Mouse (Mus musculus): Measurements from ENCODE around the gene Arih2. TPM values are rescaled to one million over a fixed set of nuclear protein-coding genes. Genes with fewer than 3 reads are reported as not detected.
"Not testable (repeated sequence)": the region's sequence is repeated elsewhere in the genome, so short reads cannot be mapped to it uniquely, and the experiment has no call there.

Gene Arih2
- total RNA-seq, 4 experiments from 2014 or later = 49.4 to 60.4 (median 54.9) TPM

- no peak for DNase-seq (ENCODE audit: low spot score in 2 of 2)
Observed at GRCm38 (mm10) chr9:108649561-108650440, 615 bp upstream of the Arih2 start.

GRCm38 (mm10) chr9:108648166-108648565 is 1.0 kb downstream of the Arih2 start:
- DNase-seq (ENCODE audit: low spot score in 2 of 2) = no peak

DNA sequence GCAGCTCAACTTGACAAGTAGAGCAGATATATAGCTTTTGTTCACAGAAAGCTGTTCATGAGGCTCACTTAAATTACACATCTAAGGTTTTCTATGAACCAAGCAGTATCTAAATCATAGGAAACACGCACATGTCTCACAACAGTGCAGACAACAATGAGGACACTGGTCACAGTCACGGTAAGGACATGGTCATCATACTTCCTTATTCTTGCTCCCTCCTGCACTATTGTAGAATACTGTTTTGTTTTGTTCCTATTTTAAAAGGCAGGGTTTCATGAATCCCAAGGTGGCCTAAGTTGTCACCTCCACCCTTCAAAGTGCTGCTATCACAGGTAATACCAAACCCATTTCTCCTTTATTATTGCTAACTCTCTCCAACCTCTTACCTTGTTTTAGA is 9.4 kb downstream of the Arih2 start:
- no peak for DNase-seq (ENCODE audit: low spot score in 2 of 2)

DNA sequence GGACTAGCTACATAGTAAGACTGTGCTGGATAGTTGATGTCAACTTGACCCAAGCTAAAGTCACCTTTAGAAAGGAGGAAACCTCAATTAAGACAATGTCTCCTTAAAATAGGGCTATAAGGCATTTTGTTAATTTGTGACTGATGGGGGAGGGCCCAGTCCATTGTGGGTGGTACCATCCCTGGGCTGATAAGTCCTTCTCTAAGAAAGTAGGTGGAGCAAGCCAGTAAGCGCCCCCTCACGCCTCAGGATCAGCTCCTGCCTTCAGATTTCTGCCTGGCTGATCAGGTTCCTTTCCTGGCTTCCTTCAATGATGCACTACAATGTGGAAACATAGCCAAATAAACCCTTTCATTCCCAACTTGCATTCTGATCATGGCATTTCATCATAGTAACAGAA is 13.8 kb downstream of the Arih2 start:
- no peak for DNase-seq (ENCODE audit: low spot score in 2 of 2)

- DNase-seq (ENCODE audit: low spot score in 2 of 2) = peak in 1 of 2 experiments; percentile 12
Observed at GRCm38 (mm10) chr9:108633846-108634245, 15.3 kb downstream of the Arih2 start.

DNA sequence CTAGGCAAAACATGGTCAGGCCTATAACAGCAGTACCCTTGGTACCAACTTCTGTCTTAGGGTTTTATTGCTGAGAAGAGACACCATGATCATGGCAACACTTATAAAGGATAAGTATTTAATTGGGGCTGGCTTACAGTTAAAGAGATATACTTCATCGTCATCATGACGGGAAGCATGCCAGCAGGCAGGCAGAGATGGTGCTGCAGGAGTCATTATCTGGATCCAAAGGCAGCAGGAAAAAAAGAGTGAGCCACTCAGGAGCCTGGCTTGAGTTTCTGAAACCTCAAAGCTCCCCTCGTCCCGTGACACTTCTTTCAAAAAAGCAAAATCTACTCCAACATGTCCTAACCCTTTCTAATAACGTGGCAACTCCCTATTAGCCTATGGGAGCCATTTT is 16.8 kb downstream of the Arih2 start:
- DNase-seq (ENCODE audit: low spot score in 2 of 2) = no peak

- DNase-seq (ENCODE audit: low spot score in 2 of 2) = no peak
Observed at GRCm38 (mm10) chr9:108631631-108632256, 17.4 kb downstream of the Arih2 start.

DNA sequence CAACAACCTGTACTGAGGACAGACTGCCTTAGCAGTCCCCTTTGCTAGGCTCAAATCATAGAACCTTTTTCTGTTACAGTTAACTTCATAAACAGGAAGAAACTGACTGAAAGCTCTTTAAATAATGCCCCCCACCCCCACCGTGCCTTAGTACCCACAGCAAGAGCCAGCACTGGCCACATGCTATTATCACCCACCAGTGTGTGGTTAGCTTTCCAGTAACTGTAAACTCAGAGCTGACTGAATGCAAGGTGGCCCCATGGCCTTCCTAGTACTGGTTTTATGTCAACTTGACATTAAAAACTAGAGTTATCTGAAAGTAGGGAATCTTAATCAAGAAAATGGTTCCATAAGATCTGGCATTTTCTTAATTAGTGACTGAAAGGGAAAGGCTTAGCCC is 18.5 kb downstream of the Arih2 start:
- no peak for DNase-seq (ENCODE audit: low spot score in 2 of 2)

- no peak for DNase-seq (ENCODE audit: low spot score in 2 of 2)
Observed at GRCm38 (mm10) chr9:108628141-108628540, 21.0 kb downstream of the Arih2 start.

DNA sequence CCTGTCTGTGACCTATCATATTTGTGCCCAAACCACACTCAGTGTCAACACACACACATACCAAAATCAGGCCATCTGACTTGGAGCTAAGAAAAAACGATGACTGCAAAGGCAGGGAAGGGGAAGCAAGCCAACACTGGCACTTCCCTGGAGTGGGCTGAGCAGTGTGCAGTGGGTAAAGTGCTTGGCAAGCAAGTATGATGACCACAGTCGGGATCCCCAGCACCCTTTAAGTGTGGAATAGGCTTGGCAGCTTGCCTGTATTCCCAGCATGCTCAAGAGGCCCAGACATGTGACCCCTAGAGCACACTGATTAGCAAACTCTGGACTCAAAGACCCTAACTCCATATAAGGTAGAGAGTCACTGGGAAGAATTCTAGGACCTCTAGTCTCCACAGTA is 22.7 kb downstream of the Arih2 start:
- DNase-seq (ENCODE audit: low spot score in 2 of 2) = no peak

DNA sequence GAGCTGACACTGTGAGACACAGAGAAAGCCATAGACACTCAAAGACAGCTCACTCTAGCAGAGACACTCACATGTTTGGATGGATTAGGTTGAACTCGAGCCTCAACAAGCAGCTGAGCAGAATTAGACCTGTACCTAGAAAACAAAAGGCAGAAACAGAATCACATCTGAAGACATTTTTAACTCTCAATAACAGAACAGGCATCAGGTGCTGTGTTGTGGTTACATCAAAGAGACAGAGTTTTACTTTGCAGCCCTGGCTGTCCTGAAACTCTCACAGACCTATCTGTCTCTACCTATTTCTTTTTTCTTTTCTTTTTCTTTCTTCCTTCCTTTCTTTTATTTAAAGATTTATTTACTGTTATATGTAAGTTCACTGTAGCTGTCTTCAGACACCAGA is 31.9 kb downstream of the Arih2 start:
- no peak for DNase-seq (ENCODE audit: low spot score in 2 of 2)

- DNase-seq (ENCODE audit: low spot score in 2 of 2) = no peak
Observed at GRCm38 (mm10) chr9:108611488-108611887, 37.7 kb downstream of the Arih2 start.

DNA sequence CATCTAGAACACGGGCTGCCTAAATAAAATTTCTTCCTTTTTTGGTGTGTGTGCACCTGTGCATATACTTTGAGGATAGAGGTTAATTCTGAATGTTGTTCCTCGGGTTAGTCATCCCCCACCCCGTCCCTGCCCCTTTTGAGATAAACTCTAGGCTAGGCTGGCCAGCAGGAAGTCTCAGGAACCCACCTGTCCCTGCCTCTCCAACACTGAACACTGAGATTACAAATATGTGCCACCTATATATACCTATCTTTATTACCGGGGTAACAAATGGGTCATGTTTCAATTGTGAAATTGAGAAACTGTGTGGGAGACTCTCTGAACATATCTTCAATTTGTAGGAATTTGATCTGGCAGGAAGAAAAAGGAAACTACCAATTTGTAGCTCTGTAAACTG is 40.3 kb downstream of the Arih2 start:
- no peak for DNase-seq (ENCODE audit: low spot score in 2 of 2)

DNA sequence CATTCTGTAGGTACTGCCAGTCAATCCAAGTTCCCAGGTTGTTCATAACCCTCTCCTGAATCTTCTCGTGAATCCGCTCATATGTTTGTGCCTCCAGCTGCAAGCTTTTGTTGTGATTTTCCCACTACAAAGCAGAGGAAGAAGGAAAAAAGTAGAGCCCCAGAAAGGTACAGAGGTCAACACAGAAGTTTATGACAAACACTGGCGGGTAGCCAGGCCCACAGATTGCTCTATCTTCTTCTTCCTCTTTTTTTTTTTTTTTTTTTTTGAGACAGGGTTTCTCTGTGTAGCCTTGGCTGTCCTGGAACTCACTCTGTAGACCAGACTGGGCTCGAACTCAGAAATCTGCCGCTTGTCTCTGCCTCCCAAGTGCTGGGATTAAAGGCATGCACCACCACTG is 41.3 kb downstream of the Arih2 start:
- not testable (repeated sequence) for DNase-seq (ENCODE audit: low spot score in 2 of 2)

GRCm38 (mm10) chr9:108601986-108602385 is 47.2 kb downstream of the Arih2 start:
- no peak for DNase-seq (ENCODE audit: low spot score in 2 of 2)

- DNase-seq (ENCODE audit: low spot score in 2 of 2) = no peak
Observed at GRCm38 (mm10) chr9:108600011-108600410, 49.2 kb downstream of the Arih2 start.

DNA sequence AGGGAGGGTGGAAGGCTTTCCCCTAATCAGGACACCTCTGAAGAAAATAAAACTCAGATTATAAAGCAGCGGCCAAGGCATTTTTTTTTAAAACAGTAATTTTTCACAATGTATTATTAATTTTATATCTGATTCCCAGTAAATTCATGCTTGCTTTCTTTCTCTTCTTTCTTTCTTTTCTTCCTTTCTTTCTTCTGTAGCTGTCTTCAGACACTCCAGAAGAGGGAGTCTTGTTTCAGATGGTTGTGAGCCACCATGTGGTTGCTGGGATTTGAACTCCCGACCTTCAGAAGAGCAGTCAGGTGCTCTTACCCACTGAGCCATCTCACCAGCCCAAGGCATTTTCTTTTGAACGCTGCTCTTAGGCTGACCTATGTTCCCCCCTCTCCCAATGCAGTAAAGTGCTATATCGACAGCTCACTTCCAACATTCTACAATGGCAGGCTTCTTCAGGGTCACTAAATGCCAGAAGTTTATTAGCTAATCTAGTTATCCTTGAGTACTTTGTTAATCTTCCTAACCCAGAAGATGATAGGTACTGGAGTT is 50.1 kb downstream of the Arih2 start:
- no peak for DNase-seq (ENCODE audit: low spot score in 2 of 2)

GRCm38 (mm10) chr9:108596998-108597764 is 52.0 kb downstream of the Arih2 start, which contains the start of gene P4htm:
P4htm (minus strand) TSS chr9:108597667.
- DNase-seq (ENCODE audit: low spot score in 2 of 2) = peak; percentile 67 to 78

DNA sequence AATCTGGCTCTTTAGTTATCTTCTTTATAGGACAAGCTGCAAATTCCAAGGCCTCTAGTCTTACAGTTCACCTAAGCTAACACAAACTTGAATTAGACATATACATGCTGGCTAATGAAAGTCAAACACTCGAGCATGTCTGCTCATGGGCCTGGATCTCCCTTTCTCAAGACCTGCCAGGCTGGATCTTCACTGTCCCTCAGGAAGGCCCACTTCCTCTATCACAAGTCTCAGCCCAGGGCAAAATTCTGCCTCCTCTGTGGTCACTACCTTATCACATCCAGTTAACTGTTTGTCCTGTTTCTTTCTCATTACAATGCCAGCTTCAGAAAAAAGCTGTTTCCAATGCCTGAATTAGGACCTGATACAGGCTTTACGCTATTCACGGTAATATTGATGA is 54.8 kb downstream of the Arih2 start:
- no peak for DNase-seq (ENCODE audit: low spot score in 2 of 2)

DNA sequence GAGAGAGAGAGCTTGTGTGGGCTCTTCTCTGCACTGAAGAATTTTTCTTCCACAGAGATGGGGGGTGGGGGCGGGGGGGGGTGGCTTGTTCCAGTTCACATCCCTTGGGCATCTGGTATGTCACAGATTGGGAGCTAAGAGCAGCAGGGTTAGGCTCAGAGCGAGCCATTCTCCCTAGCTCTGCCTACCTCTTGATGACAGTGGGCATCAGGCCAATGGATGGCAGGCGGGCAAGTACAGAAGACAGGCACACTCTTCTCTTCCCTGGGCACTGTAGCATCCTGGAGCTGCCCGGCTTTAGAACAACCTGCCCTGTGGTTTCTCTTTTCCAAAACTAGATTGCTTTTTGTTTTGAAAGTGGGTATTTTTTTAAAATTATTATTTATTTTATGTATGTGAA is 57.7 kb downstream of the Arih2 start:
- DNase-seq (ENCODE audit: low spot score in 2 of 2) = no peak

DNA sequence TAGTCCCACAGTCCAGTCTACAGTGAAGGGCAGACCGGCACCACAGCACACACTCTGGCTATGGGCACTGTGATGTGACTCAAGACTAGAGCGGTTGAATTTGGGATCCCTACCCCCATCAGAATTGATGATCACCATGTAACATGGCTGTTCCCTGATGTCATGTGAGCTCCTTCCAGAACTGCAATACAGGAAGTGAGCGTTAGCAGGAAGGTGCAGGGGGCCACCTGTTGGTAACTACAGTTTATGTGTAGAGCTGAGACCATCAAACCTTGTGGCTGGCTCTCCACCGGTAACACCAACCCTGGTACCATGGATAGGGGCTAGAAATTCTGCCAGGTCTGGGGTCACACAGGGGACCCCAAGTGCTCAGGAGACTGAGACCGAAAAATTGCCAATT is 60.0 kb downstream of the Arih2 start:
- DNase-seq (ENCODE audit: low spot score in 2 of 2) = peak in 1 of 2 experiments; percentile 49
